Mouse (Mus musculus) embryonic fibroblast, embryonic 13.5 days (primary cell): Measurements from ENCODE around the gene Tff1.

Experiments used
- CTCF ChIP-seq: IDR thresholded peaks from 2 replicates; pipeline ENCODE4 v1.5.1; 2011; ENCODE audit warnings: mild to moderate bottlenecking, control low read depth, low read length, moderate library complexity, borderline replicate concordance; ENCODE audit not compliant: insufficient read depth
- POLR2A ChIP-seq: IDR thresholded peaks from 2 replicates; pipeline ENCODE4 v1.6.1; 2011; ENCODE audit warnings: low read depth, mild to moderate bottlenecking, control low read depth, low read length, moderate library complexity

GRCm38 (mm10) chr17:31152966-31153499 is 12.0 kb downstream of the Tff1 start:
- TF ChIP-seq CTCF (no peak), POLR2A (no peak)
